Mouse (Mus musculus): ENCODE data around the gene Gatb.

Gene Gatb

GRCm38 (mm10) chr3:85599526-85599925 lies 25.6 kb downstream of the Gatb start:
- no peak for DNase-seq

GRCm38 (mm10) chr3:85601841-85602305 lies 28.0 kb downstream of the Gatb start:
- no peak for DNase-seq

- no peak for DNase-seq
These were observed 29.9 kb downstream of the Gatb start for GRCm38 (mm10) chr3:85603811-85604210.

- no peak for DNase-seq
These were observed 33.0 kb downstream of the Gatb start for GRCm38 (mm10) chr3:85606912-85607311.

GRCm38 (mm10) chr3:85607753-85608152 lies 33.8 kb downstream of the Gatb start:
- no peak for DNase-seq

GRCm38 (mm10) chr3:85616389-85616788 lies 42.5 kb downstream of the Gatb start:
- DNase-seq = no peak

- no peak for DNase-seq
These were observed 45.0 kb downstream of the Gatb start for GRCm38 (mm10) chr3:85618885-85619284.

GRCm38 (mm10) chr3:85619345-85619744 lies 45.4 kb downstream of the Gatb start:
- no peak for DNase-seq

- no peak for DNase-seq
These were observed 45.8 kb downstream of the Gatb start for GRCm38 (mm10) chr3:85619751-85620150.

GRCm38 (mm10) chr3:85629895-85630510 lies 56.1 kb downstream of the Gatb start:
- DNase-seq = no peak

GRCm38 (mm10) chr3:85633733-85634132 lies 59.8 kb downstream of the Gatb start:
- no peak for DNase-seq

GRCm38 (mm10) chr3:85634389-85635125 lies 60.6 kb downstream of the Gatb start:
- no peak for DNase-seq

GRCm38 (mm10) chr3:85635126-85635419 lies 61.2 kb downstream of the Gatb start:
- no peak for DNase-seq

GRCm38 (mm10) chr3:85635591-85635990 lies 61.7 kb downstream of the Gatb start:
- no peak for DNase-seq

- no peak for DNase-seq
These were observed 63.0 kb downstream of the Gatb start for GRCm38 (mm10) chr3:85636716-85637447.

- DNase-seq = no peak
These were observed 67.8 kb downstream of the Gatb start for GRCm38 (mm10) chr3:85641751-85642150.

GRCm38 (mm10) chr3:85644814-85645213 lies 70.9 kb downstream of the Gatb start:
- no peak for DNase-seq

GRCm38 (mm10) chr3:85645517-85646004 lies 71.6 kb downstream of the Gatb start:
- no peak for DNase-seq

- DNase-seq = no peak
These were observed 75.3 kb downstream of the Gatb start for GRCm38 (mm10) chr3:85649176-85649575.

GRCm38 (mm10) chr3:85652727-85653665 lies 79.1 kb downstream of the Gatb start:
- DNase-seq = no peak

GRCm38 (mm10) chr3:85655538-85655937 lies 81.6 kb downstream of the Gatb start:
- DNase-seq = no peak

GRCm38 (mm10) chr3:85659681-85660080 lies 85.8 kb downstream of the Gatb start:
- no peak for DNase-seq

Measured in thymus, postnatal 14 days (tissue).